Mouse (Mus musculus) kidney, adult 2 months (tissue): ENCODE measurements around the gene Lmna. TPM values are rescaled to one million over a fixed set of nuclear protein-coding genes. Genes with fewer than 3 reads are reported as not detected.

Experiments used
- DNase-seq: peaks from one replicate; pipeline ENCODE4 v3.0.0; 2021
- H3K27ac ChIP-seq: fragments of 200-500 bp; 2 replicates; pipeline ENCODE4 v1.5.1; 2012; ENCODE audit warnings: low read depth, low read length, control low read depth, inconsistent platforms; ENCODE audit not compliant: insufficient read depth
- H3K27me3 ChIP-seq: fragments of 200-500 bp; replicated peaks from 2 replicates; pipeline ENCODE4 v1.6.1; 2012; ENCODE audit warnings: mild to moderate bottlenecking, moderate library complexity, low read length, inconsistent platforms; ENCODE audit not compliant: control insufficient read depth, insufficient read depth
- H3K36me3 ChIP-seq: fragments of 200-500 bp; 2 replicates; pipeline ENCODE4 v1.6.1; 2012; ENCODE audit warnings: mild to moderate bottlenecking, moderate library complexity, low read length, inconsistent platforms; ENCODE audit not compliant: control insufficient read depth, insufficient read depth
- H3K4me1 ChIP-seq: fragments of 200-500 bp; 2 replicates; pipeline ENCODE4 v1.6.1; 2011; ENCODE audit warnings: low read length; ENCODE audit not compliant: control insufficient read depth, insufficient read depth
- H3K4me3 ChIP-seq: fragments of 200-500 bp; 2 replicates; pipeline ENCODE4 v1.5.1; 2011; ENCODE audit warnings: mild to moderate bottlenecking, low read depth, low read length, control low read depth; ENCODE audit not compliant: insufficient read depth
- CTCF ChIP-seq: fragments of 200-500 bp; conservative IDR thresholded peaks from 2 replicates; pipeline ENCODE4 v1.5.1; 2011; ENCODE audit warnings: low read depth, mild to moderate bottlenecking, control low read depth, low read length, moderate library complexity, mixed read lengths; ENCODE audit not compliant: insufficient read depth, insufficient read length
- POLR2A ChIP-seq: fragments of 200-500 bp; IDR thresholded peaks from one replicate; pipeline ENCODE4 v1.6.1; 2011; ENCODE audit warnings: low read depth, low read length, control low read depth
- WGBS: fragments of 180-500 bp; shearing (Covaris S2); methylation state at CpG from one replicate; pipeline ENCODE4 v1.1.7; 2018; 5-methylcytosine and 5-hydroxymethylcytosine counted together
- polyA plus RNA-seq: library from polyadenylated mRNA; depleted of rRNA; stranded (reverse); fragments of >200 nt; gene quantifications from 2 replicates; pipeline ENCODE4 v1.2.3, GENCODE M21; 2012

Gene Lmna
- polyA plus RNA-seq, 1 experiment, result 55.2 TPM

- peak; percentile 90 for DNase-seq
- Histone ChIP-seq H3K27ac (no peak overlapping the region), H3K36me3 (no peaks in the 10 kb centered on the region), H3K4me3 (no peak overlapping the region), H3K4me1 (peaks cover 10% of the 10 kb centered on the region), H3K27me3 (no peaks in the 10 kb centered on the region)
- WGBS, result 28% methylated on average over 16 of the region's 16 CpGs
- TF ChIP-seq CTCF (peak; percentile 93), POLR2A (no peak)
Measured at GRCm38 (mm10) chr3:88467116-88467824, 42.5 kb downstream of the Lmna start.

DNA sequence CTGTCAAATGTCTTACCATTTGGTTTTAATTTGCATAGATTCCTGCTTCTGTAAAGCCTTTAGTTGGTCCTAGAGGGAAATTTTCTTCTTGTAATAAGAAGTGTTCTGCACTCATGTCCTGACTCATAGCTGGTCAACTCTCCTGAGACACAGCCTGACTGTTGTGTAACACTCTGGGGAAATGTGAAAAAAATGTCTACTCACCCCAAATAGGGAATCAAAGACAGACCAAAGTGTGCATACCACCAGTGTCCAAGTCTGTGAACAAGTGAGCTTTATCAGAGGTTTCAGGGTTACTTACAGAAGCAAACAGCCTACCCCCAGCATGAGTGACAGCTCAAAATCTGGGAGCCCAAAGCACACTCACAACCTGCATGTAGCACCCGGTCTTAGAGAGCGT, 44.6 kb downstream of the Lmna start:
- H3K27me3 ChIP-seq, result no peaks in the 10 kb centered on the region
- DNase-seq, result no peak
- no peak overlapping the region for H3K27ac ChIP-seq
- TF ChIP-seq POLR2A (no peak), CTCF (no peak)
- no peak overlapping the region for H3K4me3 ChIP-seq
- no peaks in the 10 kb centered on the region for H3K36me3 ChIP-seq
- no peaks in the 10 kb centered on the region for H3K4me1 ChIP-seq
- WGBS, result 84% methylated on average over 2 of the region's 2 CpGs

- no peak overlapping the region for H3K27ac ChIP-seq
- DNase-seq, result no peak
- H3K36me3 ChIP-seq, result no peaks in the 10 kb centered on the region
- no peaks in the 10 kb centered on the region for H3K4me1 ChIP-seq
- TF ChIP-seq CTCF (no peak), POLR2A (no peak)
- no peak overlapping the region for H3K4me3 ChIP-seq
- no peaks in the 10 kb centered on the region for H3K27me3 ChIP-seq
- WGBS, result 47% methylated on average over 3 of the region's 3 CpGs
Measured at GRCm38 (mm10) chr3:88464425-88464824, 45.3 kb downstream of the Lmna start.

DNA sequence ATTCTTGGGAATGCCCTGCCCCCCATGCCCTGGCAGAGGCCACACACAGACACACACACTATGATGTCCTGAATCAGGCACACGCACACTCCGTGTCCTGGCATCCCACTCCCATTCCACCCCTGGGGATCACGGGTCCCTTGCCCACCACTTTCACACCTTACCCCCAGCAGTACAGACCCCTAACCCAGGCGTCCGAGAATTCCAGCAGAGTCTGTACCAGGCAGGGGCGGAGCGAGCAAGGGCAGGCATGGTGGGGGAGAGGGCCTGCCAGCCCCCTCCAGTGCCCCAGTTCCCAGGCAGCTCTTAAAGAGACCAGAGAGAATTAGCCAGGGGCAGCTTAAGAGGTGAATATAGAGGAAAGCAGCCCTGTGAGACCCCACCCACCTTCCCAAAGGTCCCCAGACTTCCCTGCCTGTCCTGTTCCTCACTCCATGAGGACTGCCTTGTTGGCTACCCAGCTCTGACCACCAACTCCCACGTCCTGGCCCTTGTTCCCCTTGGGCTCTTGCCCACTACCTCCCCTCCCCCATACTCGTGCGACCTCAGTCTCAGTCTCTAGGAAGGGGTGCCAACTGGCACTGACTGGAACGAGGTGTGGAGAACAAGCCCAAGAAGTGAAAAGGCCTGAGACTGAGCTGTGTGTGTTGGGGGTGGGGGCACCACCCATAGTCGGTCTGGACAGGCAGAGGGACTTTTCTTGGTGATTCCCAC, 48.6 kb downstream of the Lmna start, which contains the start of gene Sema4a:
Gene Sema4a, minus strand, starts transcription at position 200 of the 714 bp plus-strand sequence.
- DNase-seq, result no peak
- Histone ChIP-seq H3K27me3 (no peaks in the 10 kb centered on the region), H3K27ac (no peak within 1 kb of the TSS), H3K36me3 (no peaks in the 10 kb centered on the region), H3K4me1 (peaks cover 13% of the 10 kb centered on the region), H3K4me3 (no peak within 1 kb of the TSS)
- TF ChIP-seq CTCF, result no peak
- TF ChIP-seq POLR2A, result no peak
- 41% methylated on average over 12 of the region's 12 CpGs for whole genome bisulfite sequencing

DNA sequence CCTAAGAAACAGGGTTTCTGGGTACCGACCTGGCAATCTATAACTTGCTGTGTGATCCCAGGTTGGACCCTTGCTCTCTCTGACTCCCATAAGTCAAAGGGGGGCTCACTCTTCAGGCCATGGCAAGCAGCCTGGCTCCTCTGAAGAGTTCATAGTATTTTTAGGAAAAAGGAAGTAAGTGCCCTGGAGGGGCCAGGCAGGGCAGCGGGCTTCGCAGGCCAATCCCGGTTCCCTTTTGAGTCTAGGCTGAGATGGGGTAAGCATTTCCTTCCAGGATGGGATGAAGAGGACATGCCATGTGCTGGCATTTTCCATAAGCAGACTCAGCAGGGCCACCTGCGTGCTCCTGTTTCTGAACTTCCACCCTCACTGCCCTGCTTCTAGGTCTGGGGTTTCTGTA, 49.7 kb downstream of the Lmna start:
- Histone ChIP-seq H3K27me3 (no peaks in the 10 kb centered on the region), H3K4me3 (no peak overlapping the region), H3K36me3 (no peaks in the 10 kb centered on the region), H3K27ac (no peak overlapping the region), H3K4me1 (peaks cover 15% of the 10 kb centered on the region)
- no peak for TF ChIP-seq CTCF
- TF ChIP-seq POLR2A, result no peak
- WGBS, result 72% methylated on average over 5 of the region's 5 CpGs
- no peak for DNase-seq

- Histone ChIP-seq H3K4me1 (peaks cover 22% of the 10 kb centered on the region), H3K36me3 (no peaks in the 10 kb centered on the region), H3K27ac (no peak overlapping the region), H3K27me3 (no peaks in the 10 kb centered on the region), H3K4me3 (no peak overlapping the region)
- 27% methylated on average over 14 of the region's 14 CpGs for WGBS
- DNase-seq, result no peak
- no peak for TF ChIP-seq POLR2A
- TF ChIP-seq CTCF, result no peak
Measured at GRCm38 (mm10) chr3:88458778-88459219, 51.0 kb downstream of the Lmna start.

- peaks cover 27% of the 10 kb centered on the region for H3K4me1 ChIP-seq
- peak; percentile 61 for DNase-seq
- no peaks in the 10 kb centered on the region; the same call in 1 of the 2 replicates for H3K36me3 ChIP-seq
- no peak overlapping the region for H3K4me3 ChIP-seq
- peak overlapping the region; percentile 92 for H3K27ac ChIP-seq
- TF ChIP-seq CTCF (no peak), POLR2A (no peak)
- 57% methylated on average over 7 of the region's 7 CpGs for WGBS
- no peaks in the 10 kb centered on the region for H3K27me3 ChIP-seq
Measured at GRCm38 (mm10) chr3:88456746-88457532, 52.8 kb downstream of the Lmna start.
